Mouse (Mus musculus) v-Abl transformed pro-B cells (cell line): ENCODE results near the gene Sik1.
"Not testable (repeated sequence)": the region's sequence is repeated elsewhere in the genome, so short reads cannot be mapped to it uniquely, and the experiment has no call there.

Experiments
- in situ Hi-C, 2 experiments: fragments of 400-800 bp; cut with MboI; formaldehyde crosslinking; loops; one replicate each; pipeline ENCODE4 v1.15.1; 2025; ENCODE audit not compliant: unreplicated experiment in 2 of 2

Gene Sik1

DNA sequence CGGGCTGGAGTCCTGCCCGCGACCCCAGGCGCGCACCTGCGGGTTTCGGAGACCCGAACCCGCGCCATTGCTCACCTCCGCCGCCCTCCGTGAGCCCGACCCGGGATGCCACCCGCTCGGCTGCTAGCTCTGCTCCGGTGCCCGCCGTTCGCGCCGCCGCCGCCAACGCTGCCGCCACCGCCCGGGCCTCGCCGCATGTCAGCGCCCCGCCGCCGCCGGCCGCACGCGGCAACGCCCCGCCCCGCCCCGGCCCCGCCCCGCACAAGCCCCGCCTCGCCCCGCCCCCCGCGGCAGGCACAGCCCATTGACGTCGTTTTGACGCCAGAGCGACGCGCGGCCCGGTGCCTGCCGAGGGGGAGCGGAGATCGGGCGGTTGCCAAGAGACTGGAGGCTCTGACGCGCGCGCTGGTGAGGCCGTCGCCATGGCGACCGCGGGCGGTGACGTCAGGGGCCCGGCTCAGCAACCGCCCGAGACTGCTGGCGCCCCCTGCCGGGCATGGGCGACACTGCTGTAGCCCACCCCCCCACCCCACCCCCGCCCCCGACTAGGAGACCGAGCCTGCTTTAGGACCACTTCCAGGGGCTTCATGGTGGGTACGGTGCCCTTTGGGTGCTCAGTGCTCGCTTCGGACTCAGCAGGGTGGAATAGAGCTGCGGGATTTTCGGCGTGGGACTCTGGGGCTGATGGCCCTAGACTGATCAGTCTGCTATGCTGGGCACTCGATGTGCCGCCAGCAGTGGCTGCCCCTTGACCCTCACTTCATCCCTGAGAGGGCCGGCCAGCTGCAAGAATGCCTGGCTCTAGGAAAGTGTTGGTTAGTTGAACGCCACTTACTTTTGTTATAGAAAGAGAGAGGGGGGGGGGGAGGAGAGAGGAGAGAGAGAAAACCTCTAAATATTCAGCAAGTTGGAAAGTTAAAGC is at the start of gene Sik1:
TSS of gene Sik1 (minus strand) at position 208 of the 922 bp plus-strand sequence.
- in situ Hi-C loops = loop anchor here (5.0 kb wide), 4 partner anchors 109 to 171 kb away; no protein-coding TSS in a partner anchor

GRCm38 (mm10) chr17:31905201-31905790 is 49.7 kb upstream of the Sik1 start:
- in situ Hi-C loops = no loop called here

GRCm38 (mm10) chr17:31904036-31904435 is 48.4 kb upstream of the Sik1 start:
- in situ Hi-C loops = no loop called here

- in situ Hi-C loops = no loop called here
Observed at GRCm38 (mm10) chr17:31902630-31903198, 47.1 kb upstream of the Sik1 start.

- in situ Hi-C loops = no loop called here
Observed at GRCm38 (mm10) chr17:31901461-31902204, 46.0 kb upstream of the Sik1 start.

- in situ Hi-C loops = no loop called here
Observed at GRCm38 (mm10) chr17:31898941-31899340, 43.3 kb upstream of the Sik1 start.

- in situ Hi-C loops = no loop called here
Observed at GRCm38 (mm10) chr17:31897186-31897793, 41.7 kb upstream of the Sik1 start.

DNA sequence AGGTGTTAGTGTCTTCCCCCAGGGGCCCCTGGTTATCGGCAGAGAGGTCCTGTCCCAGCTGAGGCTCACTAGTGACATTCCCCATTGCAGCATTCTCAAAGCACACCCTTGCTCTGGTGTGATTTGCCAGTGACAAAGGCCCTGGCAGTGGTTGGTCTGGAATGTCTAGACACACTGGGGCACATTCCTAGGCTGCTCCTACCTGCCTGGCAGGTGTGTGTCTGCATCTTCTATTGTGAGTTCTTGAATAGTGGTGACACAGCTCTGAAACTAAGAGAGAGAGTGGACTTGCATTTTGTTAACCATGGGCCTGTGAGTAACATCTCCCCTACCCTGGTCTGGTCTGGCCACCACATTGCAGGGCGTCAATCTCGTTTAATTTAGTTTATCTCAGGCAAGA is 41.1 kb upstream of the Sik1 start:
- in situ Hi-C loops = no loop called here

GRCm38 (mm10) chr17:31896311-31896710 is 40.7 kb upstream of the Sik1 start:
- in situ Hi-C loops = no loop called here

GRCm38 (mm10) chr17:31893371-31894060 is 37.9 kb upstream of the Sik1 start:
- in situ Hi-C loops = no loop called here

- in situ Hi-C loops = no loop called here
Observed at GRCm38 (mm10) chr17:31892750-31893149, 37.1 kb upstream of the Sik1 start.

DNA sequence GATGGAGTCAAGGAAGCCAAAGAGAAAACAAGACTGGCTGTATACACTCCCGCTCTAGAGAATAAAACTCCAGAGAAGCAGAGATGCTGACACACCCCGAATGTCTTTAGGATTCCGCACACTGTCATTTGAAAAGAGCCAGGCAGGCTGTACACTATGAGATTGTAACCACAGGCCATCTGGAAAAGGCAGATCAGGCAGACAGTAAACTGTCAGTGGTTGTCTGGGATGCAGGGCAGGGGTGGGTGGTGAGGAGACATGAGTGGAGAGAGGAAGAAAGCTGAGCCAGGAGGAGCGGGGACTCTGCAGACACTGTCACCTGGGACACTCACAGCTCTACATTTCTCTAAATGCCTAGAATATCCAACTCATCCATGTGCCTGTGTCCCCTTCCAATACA is 36.3 kb upstream of the Sik1 start:
- in situ Hi-C loops = no loop called here

DNA sequence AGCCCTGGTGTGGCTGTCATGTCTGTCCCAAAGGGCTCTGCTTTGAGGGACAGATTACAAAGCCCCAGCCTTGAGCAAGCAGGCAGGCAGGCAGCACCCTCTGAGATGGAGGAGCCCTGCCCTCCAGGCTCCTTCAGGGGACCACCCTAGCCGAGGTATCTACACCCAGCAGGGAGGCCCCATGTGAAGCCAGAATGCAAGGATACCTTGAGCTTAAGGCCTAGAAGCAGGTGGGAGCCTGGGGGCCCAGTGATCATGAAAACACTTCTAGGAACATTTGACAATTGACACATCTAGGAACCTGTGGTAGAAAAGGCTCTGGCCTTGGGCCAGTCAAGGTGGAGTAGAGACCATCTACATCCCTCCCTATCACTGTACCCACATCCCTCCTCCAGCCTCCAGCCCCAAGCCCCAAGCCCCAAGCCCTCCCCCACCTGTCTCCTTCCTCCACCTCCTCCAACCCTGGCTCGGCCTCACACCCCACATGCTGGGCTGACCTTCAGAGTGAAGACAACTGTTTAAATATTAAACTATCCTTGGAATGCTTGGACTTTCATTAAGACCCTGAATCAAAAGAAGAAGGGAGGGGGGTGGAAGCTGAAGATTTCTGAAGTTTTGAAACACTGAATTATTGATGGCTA is 34.8 kb upstream of the Sik1 start:
- in situ Hi-C loops = no loop called here

- in situ Hi-C loops = no loop called here
Observed at GRCm38 (mm10) chr17:31889446-31890201, 34.0 kb upstream of the Sik1 start.

DNA sequence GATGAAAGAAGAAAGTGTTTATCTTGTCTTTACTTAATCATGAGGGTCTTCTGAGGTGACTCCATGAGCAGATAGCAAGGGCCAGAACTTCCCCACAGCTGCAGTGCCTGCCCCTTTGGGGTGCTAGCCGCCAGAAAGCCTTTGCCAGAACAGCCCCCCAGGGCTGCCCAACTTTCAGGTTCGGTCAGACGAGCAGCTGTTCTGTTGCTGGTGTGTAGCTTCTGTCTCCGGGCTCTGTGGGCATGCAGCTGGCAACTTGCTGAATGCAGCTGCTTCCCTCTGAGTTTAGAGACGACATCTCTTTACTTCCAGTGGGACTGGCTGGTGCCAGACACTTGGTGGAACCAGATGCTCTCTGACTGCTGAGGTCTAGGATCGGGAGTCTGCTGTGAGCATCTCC is 32.9 kb upstream of the Sik1 start:
- in situ Hi-C loops = no loop called here

DNA sequence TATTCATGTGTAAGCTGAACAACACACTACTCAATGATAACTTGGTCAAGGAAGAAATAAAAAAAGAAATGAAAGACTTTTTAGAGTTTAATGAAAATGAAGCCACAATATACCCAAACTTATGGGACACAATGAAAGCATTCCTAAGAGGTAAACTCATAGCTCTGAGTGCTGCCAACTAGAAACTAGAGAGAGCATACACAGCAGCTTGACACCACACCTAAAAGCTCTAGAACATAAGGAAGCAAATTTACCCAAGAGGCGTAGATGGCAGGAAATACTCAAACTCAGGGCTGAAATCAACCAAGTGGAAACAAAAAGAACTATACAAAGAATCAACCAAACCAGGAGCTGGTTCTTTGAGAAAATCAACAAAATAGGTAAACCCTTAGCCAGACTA is 29.1 kb upstream of the Sik1 start:
- in situ Hi-C loops = not testable (repeated sequence)

DNA sequence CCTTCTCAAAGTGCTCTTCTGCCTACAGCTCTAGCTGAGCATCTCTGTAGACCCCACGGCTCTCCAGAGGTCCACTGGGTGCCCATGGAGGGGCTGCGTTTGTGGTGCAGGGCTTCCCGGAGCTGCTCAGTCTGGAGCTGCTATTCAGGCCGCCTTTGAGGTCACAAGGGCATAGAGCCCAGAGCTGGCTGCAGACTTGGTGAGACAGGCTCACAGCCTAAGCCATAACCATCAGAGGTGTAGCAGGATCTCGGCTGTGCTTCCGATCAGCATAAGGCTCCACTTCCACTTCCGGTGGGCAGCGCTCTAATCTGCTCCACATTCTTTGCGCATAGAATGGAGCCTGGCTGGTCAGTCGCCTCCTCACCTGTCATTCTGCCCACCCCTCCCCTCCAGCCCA is 23.8 kb upstream of the Sik1 start:
- in situ Hi-C loops = no loop called here

DNA sequence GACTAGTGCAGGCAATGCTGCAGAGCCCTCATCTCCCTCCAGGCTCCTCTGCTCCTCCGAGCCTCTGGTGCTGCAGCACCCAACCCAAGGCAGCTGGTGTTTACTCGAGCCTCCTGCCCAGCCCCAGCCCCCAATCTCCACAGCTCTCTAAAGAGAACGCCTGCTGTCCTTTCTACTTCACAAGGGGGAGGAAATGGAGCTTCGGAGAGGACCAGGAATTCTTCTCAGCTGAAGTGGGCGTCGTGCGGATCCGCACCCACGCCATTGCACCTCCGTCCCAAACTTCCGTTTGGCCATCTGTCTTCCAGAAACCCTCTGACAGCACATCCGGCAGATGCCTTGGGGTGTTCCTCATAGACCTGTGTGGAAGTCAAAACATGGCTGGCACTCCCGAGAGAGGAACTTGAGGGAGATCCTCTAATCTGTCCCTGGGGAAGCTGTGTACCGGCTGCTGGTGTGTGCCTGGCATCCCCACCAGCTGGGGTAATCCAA is 22.1 kb upstream of the Sik1 start:
- in situ Hi-C loops = no loop called here

DNA sequence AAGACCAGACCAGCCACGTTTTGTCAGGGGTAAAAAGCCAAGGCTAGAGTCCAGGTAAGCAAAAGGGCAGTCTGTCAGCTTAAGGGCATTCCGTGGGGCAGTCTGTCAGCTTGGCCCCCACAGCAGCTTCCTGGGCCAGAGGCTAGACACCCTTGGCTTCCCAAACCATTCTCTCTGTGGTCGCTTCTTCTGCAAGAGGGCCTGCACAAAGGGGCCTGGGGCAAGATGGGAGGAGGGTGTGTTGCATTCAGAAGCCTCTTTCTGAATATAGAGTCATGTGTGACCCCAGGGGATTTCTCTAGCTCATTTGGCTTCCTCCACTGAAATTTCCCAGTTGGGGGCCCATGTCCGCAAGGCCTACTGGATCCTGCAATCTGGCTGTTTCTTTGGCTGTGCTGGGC is 21.6 kb upstream of the Sik1 start:
- in situ Hi-C loops = no loop called here
